Mouse (Mus musculus): Measurements from ENCODE around the gene Amh.

DNA sequence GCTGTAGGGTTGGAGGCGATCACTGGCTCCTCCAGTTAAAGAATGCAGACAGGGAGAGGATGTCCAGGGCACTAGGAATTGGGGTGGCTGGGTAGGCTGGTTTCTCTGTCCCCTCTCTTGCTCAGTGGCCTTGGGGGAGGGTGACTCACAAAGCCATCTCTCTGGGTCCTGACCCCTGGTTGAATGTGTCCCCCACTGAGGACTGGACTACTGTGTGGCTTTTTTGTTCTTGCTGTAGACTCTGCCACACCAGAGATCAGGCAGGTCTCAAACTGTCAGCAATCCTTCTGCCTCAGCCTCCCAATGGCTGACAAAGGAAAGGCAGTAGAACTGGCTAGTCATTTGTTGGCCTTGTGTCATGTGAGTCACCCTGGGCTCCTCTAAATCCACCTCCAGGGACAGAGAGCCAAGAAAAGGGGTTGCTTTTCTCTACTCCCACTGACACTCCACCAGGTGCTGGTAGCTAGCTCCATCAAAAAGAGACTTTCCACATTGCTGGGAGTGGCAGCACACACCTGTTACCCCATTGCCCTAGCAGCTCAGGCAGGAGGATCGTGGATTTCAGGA, 33.4 kb downstream of the Amh start:
- TF ChIP-seq CTCF (IDR thresholded peaks at IDR 0.05; ENCODE audit: insufficient read depth, low read length), result no peak
- TF ChIP-seq POLR2A (IDR thresholded peaks at IDR 0.05; ENCODE audit: borderline replicate concordance, extremely low read depth, low read depth, low read length), result no peak
